Mouse (Mus musculus) frontal cortex, adult (tissue): ENCODE measurements at regions not wholly inside any gene's neighbourhood (a gene's known extent, or its start where the extent isn't known, plus 50 kb on each side); places are given as distances from the start of the nearest gene placed in this dataset.
A peak's percentile ranks its signal among the peaks of the same experiment; 100 is the strongest.

Experiments
- ATAC-seq: cut with Nextera tagmentation; 2 replicates; pipeline ENCODE4 v1.9.2; 2017; ENCODE audit warnings: mild to moderate bottlenecking, moderate library complexity, mixed read lengths; ENCODE audit not compliant: low TSS enrichment

GRCm38 (mm10) chr2:50694849-50695248, 398.2 kb upstream of the Mmadhc start:
- ATAC-seq, result no peak

GRCm38 (mm10) chr2:50693784-50694350, 397.3 kb upstream of the Mmadhc start:
- no peak for ATAC-seq

- no peak for ATAC-seq
These were observed 393.8 kb upstream of the Mmadhc start for GRCm38 (mm10) chr2:50690120-50691103.

GRCm38 (mm10) chr2:50687672-50688151, 391.1 kb upstream of the Mmadhc start:
- ATAC-seq, result no peak

- ATAC-seq, result no peak
These were observed 390.6 kb upstream of the Mmadhc start for GRCm38 (mm10) chr2:50687222-50687621.

GRCm38 (mm10) chr2:50677456-50677855, 380.9 kb upstream of the Mmadhc start:
- ATAC-seq, result no peak

GRCm38 (mm10) chr2:50675736-50676550, 379.3 kb upstream of the Mmadhc start:
- no peak for ATAC-seq

GRCm38 (mm10) chr2:50674856-50675175, 378.2 kb upstream of the Mmadhc start:
- no peak for ATAC-seq

- ATAC-seq, result no peak
These were observed 377.7 kb upstream of the Mmadhc start for GRCm38 (mm10) chr2:50674151-50674855.

- no peak for ATAC-seq
These were observed 372.7 kb upstream of the Mmadhc start for GRCm38 (mm10) chr2:50669297-50669696.

- no peak for ATAC-seq
These were observed 372.2 kb upstream of the Mmadhc start for GRCm38 (mm10) chr2:50668789-50669188.

GRCm38 (mm10) chr2:50667180-50667579, 370.6 kb upstream of the Mmadhc start:
- ATAC-seq, result no peak

- no peak for ATAC-seq
These were observed 365.9 kb upstream of the Mmadhc start for GRCm38 (mm10) chr2:50662504-50662903.

GRCm38 (mm10) chr2:50660000-50660399, 363.4 kb upstream of the Mmadhc start:
- no peak for ATAC-seq

GRCm38 (mm10) chr2:50657826-50658225, 361.2 kb upstream of the Mmadhc start:
- no peak for ATAC-seq

GRCm38 (mm10) chr2:50656351-50656750, 359.8 kb upstream of the Mmadhc start:
- ATAC-seq, result no peak

GRCm38 (mm10) chr2:50654953-50655324, 358.3 kb upstream of the Mmadhc start:
- peak; percentile 69 for ATAC-seq

- ATAC-seq, result no peak
These were observed 357.8 kb upstream of the Mmadhc start for GRCm38 (mm10) chr2:50654221-50654952.

GRCm38 (mm10) chr2:50653121-50653615, 356.6 kb upstream of the Mmadhc start:
- no peak for ATAC-seq

GRCm38 (mm10) chr2:50649656-50650055, 353.1 kb upstream of the Mmadhc start:
- ATAC-seq, result no peak

GRCm38 (mm10) chr2:50643219-50643618, 346.6 kb upstream of the Mmadhc start:
- ATAC-seq, result no peak
